Mouse (Mus musculus) MEL (cell line): ENCODE results near the gene Galntl6.

ENCODE experiments used
- BHLHE40 ChIP-seq: IDR thresholded peaks from 2 replicates; pipeline ENCODE4 v1.6.1; 2012; ENCODE audit warnings: low read depth, mild to moderate bottlenecking, inconsistent platforms, low read length, improper control_type of control experiment, borderline replicate concordance
- CHD1 ChIP-seq: IDR thresholded peaks from 2 replicates; pipeline ENCODE4 v1.6.1; 2012; ENCODE audit warnings: low read depth, mild to moderate bottlenecking, inconsistent platforms, low read length, improper control_type of control experiment
- CTCF ChIP-seq, 3 experiments: IDR thresholded peaks in 2 of 3; conservative IDR thresholded peaks in 1 of 3; 2 replicates each; pipeline ENCODE4 v1.5.1; 2011 to 2012; ENCODE audit warnings: low read length in 3 of 3, low read depth in 2 of 3, mild to moderate bottlenecking in 2 of 3, improper control_type of control experiment in 1 of 3, inconsistent platforms in 1 of 3, mixed read lengths in 1 of 3, moderate library complexity in 1 of 3; ENCODE audit not compliant: control insufficient read depth in 1 of 3, insufficient read depth in 1 of 3, poor library complexity in 1 of 3, severe bottlenecking in 1 of 3
- EP300 ChIP-seq, 2 experiments: IDR thresholded peaks; 2 replicates each; pipeline ENCODE4 v1.6.1; 2011; ENCODE audit warnings: improper control_type of control experiment in 2 of 2, low read length in 2 of 2, low read depth in 1 of 2, mild to moderate bottlenecking in 1 of 2
- KAT2A ChIP-seq: conservative IDR thresholded peaks from 2 replicates; pipeline ENCODE4 v1.6.1; 2012; ENCODE audit warnings: low read depth, low read length, improper control_type of control experiment, inconsistent platforms
- MXI1 ChIP-seq: IDR thresholded peaks from 2 replicates; pipeline ENCODE4 v1.6.1; 2011; ENCODE audit warnings: mild to moderate bottlenecking, low read depth, low read length, improper control_type of control experiment
- POLR2A ChIP-seq, 2 experiments: IDR thresholded peaks; 2 replicates each; pipeline ENCODE4 v1.6.1; 2011 to 2012; ENCODE audit warnings: low read length in 2 of 2, mild to moderate bottlenecking in 2 of 2, control low read depth in 1 of 2, improper control_type of control experiment in 1 of 2, low read depth in 1 of 2, moderate library complexity in 1 of 2; ENCODE audit not compliant: control insufficient read depth in 1 of 2, insufficient read depth in 1 of 2, poor library complexity in 1 of 2
- POLR2AphosphoS5 ChIP-seq: IDR thresholded peaks from 2 replicates; pipeline ENCODE4 v1.6.1; 2012; ENCODE audit warnings: low read depth, borderline replicate concordance, mild to moderate bottlenecking, inconsistent platforms, low read length, moderate library complexity, mixed read lengths
- TBP ChIP-seq: IDR thresholded peaks from 2 replicates; pipeline ENCODE4 v1.8.0; 2011; ENCODE audit warnings: low read depth, low read length, improper control_type of control experiment
- UBTF ChIP-seq: IDR thresholded peaks from 2 replicates; pipeline ENCODE4 v1.6.1; 2012; ENCODE audit warnings: low read depth, mild to moderate bottlenecking, inconsistent platforms, low read length, improper control_type of control experiment, moderate library complexity, borderline replicate concordance; ENCODE audit not compliant: insufficient read depth
- ZMIZ1 ChIP-seq: IDR thresholded peaks from 2 replicates; pipeline ENCODE4 v1.6.1; 2012; ENCODE audit warnings: low read depth, mild to moderate bottlenecking, inconsistent platforms, low read length, improper control_type of control experiment, moderate library complexity
- ZNF384 ChIP-seq: IDR thresholded peaks from 2 replicates; pipeline ENCODE4 v1.6.1; 2012; ENCODE audit warnings: low read depth, mild to moderate bottlenecking, inconsistent platforms, low read length, improper control_type of control experiment

DNA sequence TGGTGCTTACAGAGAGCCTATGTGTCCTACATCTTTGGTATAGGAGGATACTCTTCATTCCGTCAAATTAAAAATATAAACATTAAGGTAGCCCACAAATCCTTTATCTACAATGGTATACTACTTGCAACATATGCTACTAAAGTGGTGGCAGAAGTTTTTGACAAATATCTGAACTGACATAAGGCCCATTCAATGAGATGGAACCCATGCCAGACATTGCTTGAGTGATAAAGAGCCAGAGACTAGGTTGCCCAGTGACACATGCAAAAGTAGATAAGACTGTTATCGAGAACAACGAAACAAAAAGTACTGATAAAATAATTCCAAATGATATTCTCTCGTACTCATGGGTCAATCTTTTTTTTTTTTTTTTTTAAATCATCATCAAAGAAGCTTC, 31.3 kb upstream of the Galntl6 start:
- TF ChIP-seq KAT2A (no peak), BHLHE40 (no peak), CTCF (IDR thresholded peaks at IDR 0.05 in 2 of 3, conservative IDR thresholded peaks at IDR 0.05 in 1 of 3; ENCODE audit: control insufficient read depth in 1 of 3, insufficient read depth in 1 of 3, low read depth in 2 of 3, low read length in 3 of 3, poor library complexity in 1 of 3, severe bottlenecking in 1 of 3) (no peak), POLR2A (IDR thresholded peaks at IDR 0.05; ENCODE audit: control insufficient read depth in 1 of 2, insufficient read depth in 1 of 2, low read depth in 1 of 2, low read length in 2 of 2, poor library complexity in 1 of 2) (no peak), UBTF (no peak), CHD1 (no peak), MXI1 (no peak), EP300 (IDR thresholded peaks at IDR 0.05; ENCODE audit: low read depth in 1 of 2, low read length in 2 of 2) (no peak), POLR2AphosphoS5 (no peak), ZMIZ1 (no peak), TBP (no peak), ZNF384 (no peak)
